Comparison of ENCODE assay signal across 8 mouse cellular contexts in genomic region chr4:49058557-49058956, GRCm38 (mm10). TPM values are rescaled to one million over a fixed set of nuclear protein-coding genes. Genes with fewer than 3 reads are reported as not detected.
DNase-seq lines count a peak whose midpoint lies in the region; ATAC-seq and TF ChIP-seq lines count a peak whose summit lies in the region.

No protein-coding gene starts in this region.

- peak overlapping the region; percentile 43 for H3K9ac ChIP-seq in lung, embryonic 15.5 days
- H3K9ac ChIP-seq in forebrain, embryonic 12.5 days = peak overlapping the region; percentile 74

- H3K36me3 ChIP-seq in lung, embryonic 15.5 days = no peaks in the 10 kb centered on the region
- H3K36me3 ChIP-seq in forebrain, embryonic 12.5 days (replicated peaks) = no peaks in the 10 kb centered on the region

- H3K4me3 ChIP-seq in lung, embryonic 15.5 days = peak overlapping the region; percentile 53
- peak overlapping the region; percentile 69 for H3K4me3 ChIP-seq in forebrain, embryonic 12.5 days (replicated peaks)
- peak overlapping the region; percentile 84 for H3K4me3 ChIP-seq in olfactory bulb, adult 2 months (ENCODE audit: insufficient read depth, low read depth, low read length)

- DNase-seq in lung, postnatal 14 days = no peak
- DNase-seq in kidney, postnatal 14 days = peak; percentile 3
- DNase-seq in B cell, adult 2 months = no peak
- no peak for DNase-seq in gastrocnemius, postnatal 25 days

- no peak for ATAC-seq in lung, embryonic 15.5 days (ENCODE audit: borderline replicate concordance, extremely low read depth, low FRiP score, low TSS enrichment)
- ATAC-seq in forebrain, embryonic 12.5 days (ENCODE audit: low FRiP score) = peak; percentile 18; the same call in 1 of the 2 replicates
- no peak for ATAC-seq in monocyte, adult 5-6 weeks (replicated peaks; ENCODE audit: insufficient number of reproducible peaks, low FRiP score, low TSS enrichment, poor library complexity, severe bottlenecking)

- 7% methylated on average over 7 of the region's 7 CpGs for WGBS in lung, embryonic 15.5 days
- 4% methylated on average over 7 of the region's 7 CpGs for whole genome bisulfite sequencing in forebrain, embryonic 12.5 days
- 23% methylated on average over 7 of the region's 7 CpGs for WGBS in olfactory bulb, adult 2 months

- H3K9me3 ChIP-seq in lung, embryonic 15.5 days = no peaks in the 10 kb centered on the region
- no peaks in the 10 kb centered on the region for H3K9me3 ChIP-seq in forebrain, embryonic 12.5 days

- peaks cover 29% of the 10 kb centered on the region for H3K27me3 ChIP-seq in lung, embryonic 15.5 days
- peaks cover 18% of the 10 kb centered on the region for H3K27me3 ChIP-seq in forebrain, embryonic 12.5 days

- no peak for TF ChIP-seq POLR2A in olfactory bulb, adult 2 months (IDR thresholded peaks at IDR 0.05; ENCODE audit: insufficient read depth, low read depth, low read length)

- peak overlapping the region; percentile 99 for H3K4me2 ChIP-seq in lung, embryonic 15.5 days
- peak overlapping the region; percentile 90 for H3K4me2 ChIP-seq in forebrain, embryonic 12.5 days

- peaks cover 14% of the 10 kb centered on the region for H3K4me1 ChIP-seq in lung, embryonic 15.5 days
- peaks cover 18% of the 10 kb centered on the region for H3K4me1 ChIP-seq in forebrain, embryonic 12.5 days
- peaks cover 15% of the 10 kb centered on the region for H3K4me1 ChIP-seq in olfactory bulb, adult 2 months (ENCODE audit: control insufficient read depth, insufficient read depth, low read length)

- no peak overlapping the region for H3K27ac ChIP-seq in lung, embryonic 15.5 days
- no peak overlapping the region for H3K27ac ChIP-seq in forebrain, embryonic 12.5 days
- no peak overlapping the region; the same call in 1 of the 2 replicates for H3K27ac ChIP-seq in olfactory bulb, adult 2 months (ENCODE audit: insufficient read depth, low read depth, low read length)

- TF ChIP-seq CTCF in olfactory bulb, adult 2 months (IDR thresholded peaks at IDR 0.05; ENCODE audit: insufficient read depth, low read depth, low read length) = no peak

RNA-seq across cellular contexts. Expression of gene Plppr1, which starts 0.5 kb away (rescaled TPM):
- polyA plus RNA-seq in lung, embryonic 15.5 days (2015; fragmentation: Nextera tagmentation; extraction: Ambion mirVana) = 1.1 TPM in 2 replicates
- polyA plus RNA-seq in forebrain, embryonic 12.5 days (2016; fragmentation: Nextera tagmentation; extraction: Ambion mirVana) = 19.9 and 20.4 TPM in 2 replicates
- polyA plus RNA-seq in olfactory bulb, adult 2 months (2012; ENCODE audit: insufficient read depth, insufficient read length, low replicate concordance, missing spikeins) = not detected in 2 replicates
- not detected in 3 replicates for total RNA-seq in monocyte, adult 5-6 weeks (2017)
- total RNA-seq in gastrocnemius, postnatal 25 days (2021) = not detected
